Mouse (Mus musculus): ENCODE results near the gene Rps15.

DNA sequence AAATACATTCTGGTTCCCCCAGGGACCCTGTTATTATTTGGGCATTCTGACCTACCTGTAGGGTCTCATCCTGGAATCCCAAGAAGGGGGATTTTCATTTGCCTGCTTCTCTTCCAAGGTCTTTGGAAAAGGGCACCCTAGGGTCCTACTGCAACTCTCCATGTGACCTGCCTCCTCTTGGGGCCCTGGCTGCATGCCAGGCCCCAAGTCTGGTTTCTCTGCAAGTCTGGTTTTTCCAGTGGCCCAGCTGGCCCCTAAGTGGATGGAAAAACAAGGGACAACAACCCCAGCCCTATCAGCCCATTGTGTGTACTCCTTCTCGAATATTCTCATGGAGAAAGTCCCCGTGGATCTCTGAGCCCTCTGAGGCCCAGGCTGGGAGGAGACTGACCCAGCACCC lies 38.6 kb downstream of the Rps15 start:
- no peak for TF ChIP-seq CTCF (IDR thresholded peaks at IDR 0.05; ENCODE audit: low read depth)
- TF ChIP-seq EP300 (IDR thresholded peaks at IDR 0.05; ENCODE audit: low read depth) = no peak

All from liver, embryonic 14.5 days (tissue).